Mouse (Mus musculus) ES-E14 (cell line): ENCODE results near the gene Gng4. TPM values are rescaled to one million over a fixed set of nuclear protein-coding genes. Genes with fewer than 3 reads are reported as not detected.

ENCODE experiments used
- DNase-seq: peaks from one replicate; pipeline ENCODE4 v3.0.0-alpha.2; 2013; ENCODE audit warnings: low read depth, low spot score
- H3K27ac ChIP-seq: 2 replicates; pipeline ENCODE4 v1.5.1; 2012; ENCODE audit warnings: low read depth, mild to moderate bottlenecking, low read length, moderate library complexity, mixed read lengths; ENCODE audit not compliant: poor library complexity, insufficient read depth, severe bottlenecking
- H3K36me3 ChIP-seq: 2 replicates; pipeline ENCODE4 v1.6.1; 2012; ENCODE audit warnings: mild to moderate bottlenecking, low read length, moderate library complexity, mixed read lengths; ENCODE audit not compliant: control insufficient read depth, poor library complexity, insufficient read depth, severe bottlenecking
- H3K4me1 ChIP-seq, 2 experiments: fragments of 150-350 bp in 1 of 2; sonication (generic) in 1 of 2; 2 replicates each; pipeline ENCODE4 v1.6.1; 2012; ENCODE audit warnings: low read length in 2 of 2, mild to moderate bottlenecking in 1 of 2, mixed read lengths in 1 of 2; ENCODE audit not compliant: control insufficient read depth in 2 of 2, insufficient read depth in 2 of 2, poor library complexity in 1 of 2
- H3K4me3 ChIP-seq, 2 experiments: fragments of 150-350 bp in 1 of 2; sonication (generic) in 1 of 2; 2 replicates each; pipeline ENCODE4 v1.5.1; 2012; ENCODE audit warnings: low read length in 2 of 2, low read depth in 1 of 2, mild to moderate bottlenecking in 1 of 2, mixed read lengths in 1 of 2; ENCODE audit not compliant: insufficient read depth in 1 of 2, poor library complexity in 1 of 2, severe bottlenecking in 1 of 2
- H3K9ac ChIP-seq: 2 replicates; pipeline ENCODE4 v1.6.1; 2012; ENCODE audit warnings: low read depth, mild to moderate bottlenecking, low read length, mixed read lengths; ENCODE audit not compliant: poor library complexity, insufficient read depth, severe bottlenecking
- H3K9me3 ChIP-seq: fragments of 150-350 bp; sonication (generic); 2 replicates; pipeline ENCODE4 v1.6.1; 2012; ENCODE audit warnings: low read depth, mild to moderate bottlenecking, low read length; ENCODE audit not compliant: control insufficient read depth, insufficient read depth
- CHD2 ChIP-seq: IDR thresholded peaks from 2 replicates; pipeline ENCODE4 v1.6.1; 2014; ENCODE audit warnings: mild to moderate bottlenecking, low read depth, low read length, inconsistent platforms
- HCFC1 ChIP-seq: IDR thresholded peaks from 2 replicates; pipeline ENCODE4 v1.6.1; 2012; ENCODE audit warnings: low read length, inconsistent platforms, borderline replicate concordance; ENCODE audit not compliant: insufficient read depth
- MAFK ChIP-seq: IDR thresholded peaks from 2 replicates; pipeline ENCODE4 v1.6.1; 2014; ENCODE audit warnings: mild to moderate bottlenecking, low read depth, low read length, inconsistent platforms; ENCODE audit not compliant: insufficient read depth
- ZC3H11A ChIP-seq: IDR thresholded peaks from 2 replicates; pipeline ENCODE4 v1.6.1; 2012; ENCODE audit warnings: low read depth, mild to moderate bottlenecking, inconsistent platforms, low read length, borderline replicate concordance
- ZNF384 ChIP-seq: IDR thresholded peaks from 2 replicates; pipeline ENCODE4 v1.6.1; 2012; ENCODE audit warnings: low read depth, low read length, inconsistent platforms
- in situ Hi-C, 2 experiments: fragments of 600-800 bp; cut with MboI; formaldehyde crosslinking; loops; one replicate each; pipeline ENCODE4 v1.15.1; 2025; ENCODE audit warnings: low sequenced_read_pairs in 2 of 2, inconsistent platforms in 1 of 2; ENCODE audit not compliant: unreplicated experiment in 2 of 2
- total RNA-seq: library from RNA; depleted of rRNA; stranded (reverse); fragments of 300-350 nt; gene quantifications from 2 replicates; pipeline ENCODE4 v1.2.3, GENCODE M21; 2012; rRNA removed

Gene Gng4
- total RNA-seq, 1 experiment, result not detected

DNA sequence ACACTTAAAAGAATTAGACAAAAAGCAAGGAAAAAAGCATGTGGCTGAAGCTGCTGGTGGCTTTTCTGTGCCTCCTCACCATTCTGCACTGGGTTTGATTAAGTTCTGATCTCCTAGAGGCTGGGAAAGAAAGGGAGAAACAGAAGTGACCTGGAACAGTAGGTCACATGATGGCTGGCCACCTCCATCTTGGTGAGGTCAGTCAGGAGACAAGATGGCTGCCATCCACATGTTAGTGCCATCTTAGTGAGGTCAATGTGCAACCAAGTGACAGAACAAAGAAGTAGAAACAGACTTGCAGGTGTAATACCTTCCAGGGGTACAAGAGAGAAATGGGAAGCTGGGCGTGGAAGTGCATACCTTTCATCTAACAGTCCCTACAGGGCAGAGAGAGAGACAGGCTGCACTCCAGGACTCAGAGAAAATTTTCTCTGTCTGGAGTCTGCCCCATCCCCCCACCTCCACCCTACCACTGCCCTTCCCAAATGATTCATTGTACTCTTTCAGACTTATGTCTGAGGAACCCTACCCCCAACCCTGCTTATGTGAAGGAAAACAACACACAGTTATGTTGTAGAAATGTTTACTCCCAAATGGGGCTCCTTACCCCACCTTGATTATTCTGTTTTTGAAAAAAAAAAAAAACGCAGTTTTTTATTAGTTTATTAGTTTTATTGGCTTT is 83.4 kb downstream of the Gng4 start:
- TF ChIP-seq HCFC1, result peak; percentile 92
- no peak for TF ChIP-seq CHD2
- Histone ChIP-seq H3K4me3 (no peak overlapping the region), H3K27ac (no peak overlapping the region), H3K4me1 (no peaks in the 10 kb centered on the region), H3K36me3 (no peaks in the 10 kb centered on the region), H3K9me3 (no peaks in the 10 kb centered on the region), H3K9ac (no peak overlapping the region)
- in situ Hi-C loops, result loop anchor here in 1 of 2 experiments (5.0 kb wide), 1 partner anchor 350 kb away; no protein-coding TSS in a partner anchor
- DNase-seq, result peak; percentile 29

DNA sequence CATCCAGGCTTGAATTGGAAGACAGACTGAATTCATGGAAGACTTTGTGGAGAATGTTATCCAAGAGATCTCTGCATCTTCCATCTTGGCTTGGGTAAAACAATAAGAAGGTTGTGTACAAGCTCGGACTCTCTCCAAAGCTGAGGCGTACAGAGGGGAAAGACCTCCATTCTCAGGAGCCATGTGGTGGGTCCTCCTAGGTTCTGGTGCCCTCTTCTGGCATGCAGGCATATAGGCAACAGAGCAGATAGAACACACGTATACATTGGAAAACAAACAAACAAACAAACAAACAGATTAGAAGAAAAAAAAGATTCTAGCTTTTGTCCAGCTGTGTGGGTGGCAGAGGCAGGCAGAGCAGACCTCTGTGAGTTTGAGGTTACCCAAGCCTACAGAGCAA is 84.1 kb downstream of the Gng4 start:
- Histone ChIP-seq H3K4me3 (no peak overlapping the region), H3K9ac (no peak overlapping the region), H3K4me1 (no peaks in the 10 kb centered on the region), H3K36me3 (no peaks in the 10 kb centered on the region), H3K27ac (no peak overlapping the region), H3K9me3 (no peaks in the 10 kb centered on the region)
- no peak for TF ChIP-seq HCFC1
- peak; percentile 90 for TF ChIP-seq ZC3H11A
- no peak for TF ChIP-seq CHD2
- TF ChIP-seq MAFK, result no peak
- TF ChIP-seq ZNF384, result no peak
- in situ Hi-C loops, result loop anchor here in 1 of 2 experiments (5.0 kb wide), 1 partner anchor 351 kb away; no protein-coding TSS in a partner anchor
- peak; percentile 63 for DNase-seq

Other genes with a start within 250 kb of the Gng4 start
- gene Lyst, start 193.7 kb upstream of the Gng4 start, total RNA-seq, result 7.4 and 11.7 TPM in 2 replicates
- gene B3galnt2, start 170.4 kb downstream of the Gng4 start, total RNA-seq, result 46.3 and 59.4 TPM in 2 replicates